Mouse (Mus musculus) layer of hippocampus, adult 2 months (tissue): ENCODE measurements around the gene Echdc1. TPM values are rescaled to one million over a fixed set of nuclear protein-coding genes. Genes with fewer than 3 reads are reported as not detected.
"Not testable (repeated sequence)": the region's sequence is repeated elsewhere in the genome, so short reads cannot be mapped to it uniquely, and the experiment has no call there.

Experiments
- DNase-seq, 2 experiments: peaks; one replicate each; pipeline ENCODE4 v3.0.0; 2022; ENCODE audit warnings: low spot score in 2 of 2
- H3K27ac ChIP-seq: fragments of 200-600 bp; 2 replicates; pipeline ENCODE4 v1.8.1; 2022
- H3K4me3 ChIP-seq: fragments of 200-600 bp; 2 replicates; pipeline ENCODE4 v1.8.1; 2022; ENCODE audit warnings: mild to moderate bottlenecking
- CTCF ChIP-seq: fragments of 200-600 bp; conservative IDR thresholded peaks from 2 replicates; pipeline ENCODE4 v1.8.1; 2022; ENCODE audit warnings: antibody characterized with exemption, mild to moderate bottlenecking, moderate library complexity
- total RNA-seq, 2 experiments: library from RNA; stranded (reverse); gene quantifications; 2 replicates each; pipeline ENCODE4 v1.2.3; 2021

Echdc1 gene
- total RNA-seq, 2 experiments from 2014 or later, result 32.9 to 33.5 TPM

- Histone ChIP-seq H3K4me3 (peak overlapping the region; percentile 5; the same call in 1 of the 2 replicates), H3K27ac (peak overlapping the region; percentile 46; the same call in 1 of the 2 replicates)
- peak; percentile 41 to 49 for DNase-seq
- TF ChIP-seq CTCF, result no peak
These were observed 41.2 kb downstream of the Echdc1 start for GRCm38 (mm10) chr10:29354183-29354582.

GRCm38 (mm10) chr10:29361095-29361463 is 48.1 kb downstream of the Echdc1 start:
- Histone ChIP-seq H3K27ac (peak overlapping the region; percentile 99), H3K4me3 (peak overlapping the region; percentile 73)
- TF ChIP-seq CTCF, result no peak
- no peak for DNase-seq

- peak overlapping the region; percentile 99 for H3K27ac ChIP-seq
- no peak for TF ChIP-seq CTCF
- DNase-seq, result peak; percentile 82 to 89
These were observed 48.7 kb downstream of the Echdc1 start for GRCm38 (mm10) chr10:29361464-29362196.

GRCm38 (mm10) chr10:29362197-29362900 is 49.4 kb downstream of the Echdc1 start, which contains the start of gene Rnf146:
TSS of gene Rnf146 (minus strand) at chr10:29362442.
- Histone ChIP-seq H3K27ac (peak within 1 kb of the TSS; percentile 99), H3K4me3 (peak within 1 kb of the TSS; percentile 73)
- no peak for TF ChIP-seq CTCF
- DNase-seq, result no peak

More at GRCm38 (mm10) chr10:29361464-29362196, 48.7 kb downstream of the Echdc1 start:
- H3K4me3 ChIP-seq, result peak overlapping the region; percentile 73

GRCm38 (mm10) chr10:29374065-29374464 is 61.1 kb downstream of the Echdc1 start:
- no peak for TF ChIP-seq CTCF
- H3K4me3 ChIP-seq, result no peak overlapping the region
- DNase-seq, result no peak
- H3K27ac ChIP-seq, result peak overlapping the region; percentile 47; the same call in 1 of the 2 replicates

- no peak for TF ChIP-seq CTCF
- Histone ChIP-seq H3K27ac (no peak overlapping the region), H3K4me3 (no peak overlapping the region)
- DNase-seq, result no peak
These were observed 68.6 kb downstream of the Echdc1 start for GRCm38 (mm10) chr10:29381558-29381957.

GRCm38 (mm10) chr10:29394890-29395289 is 81.9 kb downstream of the Echdc1 start:
- TF ChIP-seq CTCF, result peak; percentile 48
- not testable (repeated sequence) for H3K4me3 ChIP-seq, DNase-seq, H3K27ac ChIP-seq

Other genes with a start within 250 kb of the Echdc1 start
- gene Soga3, start 169.3 kb upstream of the Echdc1 start, total RNA-seq, result 100 to 1,000 TPM; 176 to 178 TPM
- gene Gm49353, start 114.2 kb upstream of the Echdc1 start, total RNA-seq, result 10 to 100 TPM; 28.0 to 29.8 TPM
- 10 to 100 TPM; 78.0 to 82.9 TPM for gene 9330159F19Rik, start 101.6 kb upstream of the Echdc1 start, total RNA-seq
- 100 to 1,000 TPM in 1 of 2 experiments, 10 to 100 TPM in 1; 99.6 to 103 TPM for gene Rnf146, start 49.3 kb downstream of the Echdc1 start, total RNA-seq
- 10 to 100 TPM; 12.5 to 13.0 TPM for gene Rspo3, start 222.7 kb downstream of the Echdc1 start, total RNA-seq